In the genomic region with DNA sequence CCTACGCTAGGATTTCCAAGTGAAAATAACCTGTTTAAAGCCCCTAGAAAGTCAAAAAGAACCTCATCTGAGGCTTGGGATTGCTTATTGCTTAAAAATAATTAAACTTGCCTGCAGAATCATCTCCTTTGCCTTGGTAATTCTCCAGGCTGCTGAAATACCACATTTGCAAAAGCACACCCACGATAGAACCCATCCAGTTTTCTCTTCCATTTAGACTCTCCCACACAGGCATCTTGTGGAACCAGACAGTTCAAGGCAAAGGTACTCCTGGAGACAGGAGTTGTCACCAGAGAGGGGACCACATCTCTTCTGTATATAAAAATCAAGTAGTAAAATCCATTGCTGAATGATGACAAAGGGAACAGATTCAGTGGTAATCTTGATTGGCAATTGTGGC, we compare ENCODE assay signal across 21 mouse cellular contexts.
DNase-seq lines count a peak whose midpoint lies in the region; ATAC-seq lines count a peak whose summit lies in the region.
"Had no signal": no experiment of that assay in that cellular context is flagged by ENCODE, and none has a peak within 500 bp of the region (broad histone marks: within the 10 kb centered on the region; RNA-seq: fewer than 3 reads in every experiment).

No protein-coding gene starts in this region.

- ATAC-seq in cerebellum, adult (ENCODE audit: insufficient number of reproducible peaks, low FRiP score, low TSS enrichment), result no peak
- ATAC-seq: CD4-positive, CD25-positive, alpha-beta regulatory T cell, adult 4 months; forebrain, embryonic 15.5 days; hindbrain, embryonic 16.5 days; intestine, embryonic 15.5 days; midbrain, embryonic 13.5 days had no signal

- peak; percentile 13 to 48 for DNase-seq in frontal cortex, adult 2 months (ENCODE audit: extremely low spot score in 1 of 2, low spot score in 1 of 2)
- DNase-seq in frontal cortex, postnatal 10 days (ENCODE audit: low spot score in 2 of 2), result no peak
- DNase-seq in left cerebral cortex, adult 18-20 months (ENCODE audit: low spot score in 2 of 2), result peak; percentile 4 to 8
- DNase-seq in left cerebral cortex, postnatal 10 days (ENCODE audit: extremely low spot score in 1 of 2, low spot score in 2 of 2), result no peak
- DNase-seq in left cerebral cortex, adult 9 months (ENCODE audit: low spot score in 2 of 2), result peak; percentile 23 to 27
- no peak for DNase-seq in urinary bladder, adult 2 months (ENCODE audit: low spot score)
- DNase-seq: adrenal gland, postnatal 36 days; cerebellum, adult 11-12 months; cerebellum, postnatal 10 days; gastrocnemius, postnatal 10 days; kidney, adult 9 months; kidney, postnatal 25 days; liver; lung, postnatal 36 days; thymus, postnatal 25 days had no signal

- intact Hi-C loops in left cerebral cortex, postnatal 10 days (cut with DNase I), result no loop called here

Comparison
In these comparisons a context has a peak if more than half of its experiments do, and no peak if none do; other contexts are left out.
1. DNase-seq: peak in frontal cortex, adult 2 months (2 of 2), left cerebral cortex, adult 18-20 months (2 of 2) and left cerebral cortex, adult 9 months (2 of 2); none in frontal cortex, postnatal 10 days (0 of 2), left cerebral cortex, postnatal 10 days (0 of 2) and urinary bladder, adult 2 months (single experiment).